Mouse (Mus musculus) forebrain, embryonic 12.5 days (tissue): ENCODE data around the gene Hoxa2. TPM values are rescaled to one million over a fixed set of nuclear protein-coding genes. Genes with fewer than 3 reads are reported as not detected.

Source experiments
- ATAC-seq: fragments of 200-750 bp; cut with Nextera tagmentation; 2 replicates; pipeline ENCODE4 v1.8.0; 2017; ENCODE audit warnings: moderate TSS enrichment; ENCODE audit not compliant: low FRiP score
- H3K27ac ChIP-seq: fragments of 300-500 bp; sonication (generic); 2 replicates; pipeline ENCODE4 v1.5.1; 2016; ENCODE audit warnings: mild to moderate bottlenecking
- H3K27me3 ChIP-seq: fragments of 300-500 bp; sonication (generic); 2 replicates; pipeline ENCODE4 v1.6.1; 2016; ENCODE audit warnings: mild to moderate bottlenecking
- H3K36me3 ChIP-seq: fragments of 300-500 bp; sonication (generic); replicated peaks from 2 replicates; pipeline ENCODE4 v1.6.1; 2016; ENCODE audit warnings: mild to moderate bottlenecking
- H3K4me1 ChIP-seq: fragments of 300-500 bp; sonication (generic); 2 replicates; pipeline ENCODE4 v1.6.1; 2016
- H3K4me2 ChIP-seq: fragments of 300-500 bp; sonication (generic); 2 replicates; pipeline ENCODE4 v1.6.1; 2016; ENCODE audit warnings: mild to moderate bottlenecking, moderate library complexity
- H3K4me3 ChIP-seq: fragments of 300-500 bp; sonication (generic); replicated peaks from 2 replicates; pipeline ENCODE4 v1.5.1; 2016; ENCODE audit warnings: mild to moderate bottlenecking
- H3K9ac ChIP-seq: fragments of 300-500 bp; sonication (generic); 2 replicates; pipeline ENCODE4 v1.6.1; 2016; ENCODE audit warnings: mild to moderate bottlenecking
- H3K9me3 ChIP-seq: fragments of 300-500 bp; sonication (generic); 2 replicates; pipeline ENCODE4 v1.6.1; 2016
- WGBS: fragments of 180-500 bp; shearing (Covaris S2); methylation state at CpG from one replicate; pipeline ENCODE4 v1.1.7; 2016; 5-methylcytosine and 5-hydroxymethylcytosine counted together
- polyA plus RNA-seq: library from polyadenylated mRNA; unstranded; fragments of >200 nt; fragmentation: Nextera tagmentation; extraction: Ambion mirVana; gene quantifications from 2 replicates; pipeline ENCODE4 v1.2.1, GENCODE M21; 2016

Hoxa2 gene
- polyA plus RNA-seq, 1 experiment from 2014 or later, result not detected

DNA sequence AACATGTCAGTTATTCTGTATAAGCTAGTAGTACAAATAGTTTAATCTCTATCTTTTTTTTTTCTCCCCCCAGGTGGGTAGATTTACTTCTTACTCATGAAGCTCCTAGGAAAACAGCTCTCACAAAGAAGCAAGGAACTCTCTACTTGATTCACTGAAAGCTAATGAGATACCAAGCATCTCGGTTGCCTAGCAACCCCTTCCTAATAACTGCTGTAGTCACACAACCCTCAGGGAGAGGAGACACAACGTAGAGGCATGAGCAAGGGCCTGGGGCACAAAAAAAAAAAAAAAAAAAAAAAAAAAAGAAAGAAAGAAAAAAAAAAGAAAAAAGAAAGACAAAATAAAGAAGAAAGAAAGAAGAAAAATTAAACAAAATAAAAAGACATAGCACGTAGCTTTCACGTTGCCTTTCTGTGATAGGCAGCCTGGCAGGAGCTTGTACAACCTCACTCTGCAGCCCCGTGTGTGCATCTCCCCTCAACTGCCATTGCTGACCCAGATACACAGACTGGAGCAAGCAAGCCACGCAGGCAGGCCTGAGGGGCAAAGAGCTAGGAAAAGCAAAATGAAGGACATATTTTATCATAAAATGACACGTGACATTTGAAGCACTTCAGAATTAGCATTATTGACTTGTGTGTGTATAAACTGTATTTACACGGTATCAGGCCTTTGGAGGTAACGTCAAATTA lies 26.6 kb downstream of the Hoxa2 start:
- no peak overlapping the region for H3K4me3 ChIP-seq
- peaks cover 8% of the 10 kb centered on the region for H3K27me3 ChIP-seq
- no peak for ATAC-seq
- no peak overlapping the region for H3K27ac ChIP-seq
- no peak overlapping the region for H3K4me2 ChIP-seq
- 0 out of 2 replicates have a peak, but pooled peaks cover 4% of the 10 kb centered on the region for H3K4me1 ChIP-seq
- no peaks in the 10 kb centered on the region for H3K9me3 ChIP-seq
- WGBS, result 52% methylated on average over 9 of the region's 9 CpGs
- no peak overlapping the region for H3K9ac ChIP-seq
- no peaks in the 10 kb centered on the region for H3K36me3 ChIP-seq

DNA sequence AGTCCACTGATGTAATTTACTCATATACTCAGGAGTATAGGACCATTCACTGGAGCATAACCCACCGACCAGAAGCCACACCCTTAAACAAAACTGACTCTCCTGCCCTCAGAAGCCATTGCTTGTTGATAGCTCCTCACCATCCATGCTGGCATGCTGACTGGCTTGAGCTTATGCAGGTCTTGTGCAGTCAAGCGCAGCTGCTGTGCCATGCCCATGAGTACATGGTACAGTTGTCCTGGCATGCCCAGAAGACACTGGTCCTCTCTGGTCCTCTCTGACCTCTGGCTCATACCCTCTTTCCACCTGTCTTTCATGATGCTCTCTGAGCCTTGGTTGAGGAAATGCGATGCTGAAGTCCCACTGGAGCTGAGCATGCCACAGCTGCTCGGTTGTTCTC lies 41.0 kb downstream of the Hoxa2 start:
- H3K9me3 ChIP-seq, result no peaks in the 10 kb centered on the region
- no peak overlapping the region for H3K4me2 ChIP-seq
- peaks cover 8% of the 10 kb centered on the region; the same call in 1 of the 2 replicates for H3K27me3 ChIP-seq
- no peak for ATAC-seq
- no peaks in the 10 kb centered on the region for H3K36me3 ChIP-seq
- no peak overlapping the region for H3K9ac ChIP-seq
- H3K4me1 ChIP-seq, result peaks cover 11% of the 10 kb centered on the region
- no peak overlapping the region for H3K4me3 ChIP-seq
- H3K27ac ChIP-seq, result no peak overlapping the region
- WGBS, result 87% methylated on average over 4 of the region's 4 CpGs

DNA sequence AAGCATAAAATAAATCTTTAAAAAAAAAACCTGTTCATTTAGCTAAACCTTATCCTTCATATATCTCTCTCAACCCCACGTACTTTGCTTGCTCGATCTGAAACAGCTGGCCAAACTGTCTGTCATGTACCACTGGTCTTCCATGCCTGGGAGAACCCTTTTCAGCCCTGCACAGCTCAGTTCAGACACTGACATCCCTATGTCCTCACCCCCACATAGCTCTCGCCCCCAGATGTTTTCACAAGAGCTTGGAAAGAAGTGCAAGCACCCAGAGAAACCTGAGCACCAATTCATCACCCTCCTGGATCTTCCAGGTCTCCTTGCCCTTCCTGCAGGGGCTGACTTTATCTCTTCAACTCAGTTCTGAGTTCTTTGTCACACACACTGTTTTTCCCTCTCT lies 43.5 kb downstream of the Hoxa2 start:
- Histone ChIP-seq H3K36me3 (no peaks in the 10 kb centered on the region), H3K4me3 (no peak overlapping the region), H3K9ac (no peak overlapping the region), H3K4me2 (no peak overlapping the region), H3K27me3 (peaks cover 13% of the 10 kb centered on the region; the same call in 1 of the 2 replicates), H3K9me3 (no peaks in the 10 kb centered on the region), H3K4me1 (peaks cover 21% of the 10 kb centered on the region), H3K27ac (no peak overlapping the region)
- 72% methylated on average over 3 of the region's 3 CpGs for WGBS
- ATAC-seq, result no peak

- Histone ChIP-seq H3K4me2 (no peak overlapping the region), H3K9ac (no peak overlapping the region), H3K27me3 (peaks cover 19% of the 10 kb centered on the region; the same call in 1 of the 2 replicates), H3K4me1 (peaks cover 21% of the 10 kb centered on the region), H3K36me3 (no peaks in the 10 kb centered on the region), H3K9me3 (no peaks in the 10 kb centered on the region), H3K4me3 (no peak overlapping the region), H3K27ac (peak overlapping the region; percentile 54; the same call in 1 of the 2 replicates)
- ATAC-seq, result peak; percentile 84; the same call in 1 of the 2 replicates
- WGBS, result 20% methylated on average over 6 of the region's 6 CpGs
Measured at GRCm38 (mm10) chr6:52118903-52119635, 45.6 kb downstream of the Hoxa2 start.

GRCm38 (mm10) chr6:52115899-52116298 lies 48.7 kb downstream of the Hoxa2 start:
- H3K27ac ChIP-seq, result no peak overlapping the region

More at GRCm38 (mm10) chr6:52115899-52116298, 48.7 kb downstream of the Hoxa2 start:
- WGBS, result 26% methylated on average over 5 of the region's 5 CpGs
- Histone ChIP-seq H3K36me3 (no peaks in the 10 kb centered on the region), H3K4me2 (no peak overlapping the region), H3K4me3 (no peak overlapping the region), H3K4me1 (peaks cover 21% of the 10 kb centered on the region), H3K9ac (no peak overlapping the region), H3K27me3 (peaks cover 12% of the 10 kb centered on the region; the same call in 1 of the 2 replicates), H3K9me3 (no peaks in the 10 kb centered on the region)
- ATAC-seq, result no peak

Other genes with a start within 250 kb of the Hoxa2 start
- gene Skap2, start 152.3 kb downstream of the Hoxa2 start, polyA plus RNA-seq, result 5.7 and 6.6 TPM in 2 replicates
- 0.19 and 0.31 TPM in 2 replicates for gene Hoxa1, start 6.5 kb downstream of the Hoxa2 start, polyA plus RNA-seq
- not detected in 2 replicates for gene 5730596B20Rik, start 12.7 kb upstream of the Hoxa2 start, polyA plus RNA-seq
- not detected in 2 replicates for gene Hoxa4, start 26.9 kb upstream of the Hoxa2 start, polyA plus RNA-seq
- gene Hoxa5, start 39.8 kb upstream of the Hoxa2 start, polyA plus RNA-seq, result not detected in 2 replicates
- not detected in 2 replicates for gene Hoxa6, start 43.9 kb upstream of the Hoxa2 start, polyA plus RNA-seq
- 0.32 TPM in 1 of 2 replicates, not detected in the other for gene Hoxa3, start 48.5 kb upstream of the Hoxa2 start, polyA plus RNA-seq
- gene Gm28308, start 48.5 kb upstream of the Hoxa2 start, polyA plus RNA-seq, result not detected in 2 replicates
- not detected in 2 replicates for gene Hoxa7, start 57.0 kb upstream of the Hoxa2 start, polyA plus RNA-seq
- not detected in 2 replicates for gene Hoxa9, start 66.3 kb upstream of the Hoxa2 start, polyA plus RNA-seq
- gene Hoxa10, start 76.0 kb upstream of the Hoxa2 start, polyA plus RNA-seq, result not detected in 2 replicates
- not detected in 2 replicates for gene Hoxa11, start 81.0 kb upstream of the Hoxa2 start, polyA plus RNA-seq
- not detected in 2 replicates for gene Hoxa13, start 96.0 kb upstream of the Hoxa2 start, polyA plus RNA-seq
- not detected in 2 replicates for gene Evx1, start 148.7 kb upstream of the Hoxa2 start, polyA plus RNA-seq